Mouse (Mus musculus): ENCODE results near the gene Abtb2. TPM values are rescaled to one million over a fixed set of nuclear protein-coding genes. Genes with fewer than 3 reads are reported as not detected.

Gene Abtb2
- total RNA-seq, 2 experiments from 2014 or later = 21.1 to 27.6 TPM

DNA sequence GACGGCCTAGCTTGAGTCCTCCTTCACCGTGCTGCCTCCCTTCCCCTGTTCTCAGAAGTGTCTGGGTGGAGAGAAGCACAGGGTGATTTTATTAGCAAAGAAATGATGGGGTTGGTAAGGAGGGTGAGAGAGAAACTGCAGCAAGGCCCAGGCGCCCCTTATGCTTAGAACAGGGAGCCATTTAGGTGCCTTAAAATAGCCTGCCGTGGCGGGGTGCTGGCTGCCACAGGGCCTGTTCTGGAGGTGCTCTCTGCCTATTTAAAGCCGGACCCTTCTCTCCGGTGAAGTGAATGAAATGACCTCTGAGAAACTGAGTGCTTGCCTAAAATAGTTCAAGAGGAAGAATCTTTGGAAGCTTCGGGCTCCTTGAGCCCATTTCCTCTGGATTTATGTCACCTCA is 14.6 kb downstream of the Abtb2 start:
- DNase-seq = peak in 1 of 2 experiments; percentile 43
- intact Hi-C loops (cut with DNase I) = no loop called here

DNA sequence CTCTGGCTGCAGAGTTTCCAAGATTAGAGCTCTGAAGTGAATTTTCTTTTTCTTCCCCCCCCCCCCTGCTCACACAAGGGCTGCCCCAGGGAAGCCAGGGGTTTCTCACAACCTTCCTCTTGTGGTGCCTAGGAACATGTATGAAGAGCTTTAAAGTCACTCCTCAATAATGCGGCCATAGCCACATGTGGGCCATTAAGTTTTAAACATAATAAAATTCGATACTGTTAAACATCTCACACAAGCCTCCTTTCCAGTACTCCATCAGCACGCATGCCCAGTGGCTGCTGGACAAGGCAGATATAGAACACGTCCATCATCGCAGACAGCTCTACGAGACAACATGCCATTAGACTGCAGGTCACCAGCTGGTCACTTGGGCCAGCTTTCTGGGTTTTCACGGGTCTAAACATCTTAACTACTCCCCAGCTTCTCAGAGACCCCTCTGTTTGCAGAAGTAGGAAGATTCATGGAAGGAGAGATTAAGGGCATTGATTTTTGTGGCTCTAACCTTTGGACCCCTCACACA is 15.3 kb downstream of the Abtb2 start:
- intact Hi-C loops (cut with DNase I) = no loop called here
- DNase-seq = peak in 1 of 2 experiments; percentile 13

DNA sequence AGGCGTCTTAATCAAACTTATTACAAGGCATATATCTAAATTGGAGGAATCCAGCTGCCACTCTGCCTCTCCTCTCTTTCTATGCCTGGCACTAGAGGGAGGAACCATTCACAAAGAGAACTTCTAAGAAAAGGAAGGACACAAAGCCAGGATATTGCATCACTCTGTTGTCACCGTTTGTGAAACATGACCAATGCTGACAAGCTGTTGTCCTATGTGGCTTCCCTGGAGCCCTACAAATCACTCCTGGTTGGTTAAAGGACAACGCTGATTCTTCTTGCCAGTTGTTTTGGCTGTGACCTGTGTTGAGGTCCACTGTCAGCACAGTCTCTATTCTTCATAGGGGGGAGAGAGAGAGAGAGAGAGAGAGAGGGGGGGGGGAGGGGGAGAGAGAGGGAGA is 17.2 kb downstream of the Abtb2 start:
- DNase-seq = peak in 1 of 2 experiments; percentile 38
- intact Hi-C loops (cut with DNase I) = no loop called here

DNA sequence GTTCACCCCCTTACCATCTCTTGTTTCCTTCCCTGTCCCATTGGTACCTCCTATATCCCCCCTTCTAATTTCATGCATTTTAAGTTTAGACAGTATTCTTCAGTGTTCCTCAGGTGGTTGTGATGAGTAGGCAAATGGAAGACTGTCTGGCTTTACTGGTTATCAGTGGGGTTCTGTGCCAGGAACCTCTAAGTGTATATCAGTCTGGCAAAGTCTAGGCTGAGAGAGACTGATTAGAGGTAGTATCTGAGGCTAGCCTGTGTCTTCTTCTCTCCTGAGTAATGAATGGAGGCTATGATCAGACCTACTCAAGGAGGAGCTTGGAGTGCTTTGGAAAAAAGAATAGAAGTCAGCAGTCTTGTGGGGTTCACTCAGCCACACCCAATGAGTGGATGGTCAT is 18.0 kb downstream of the Abtb2 start:
- intact Hi-C loops (cut with DNase I) = no loop called here
- DNase-seq = no peak

GRCm38 (mm10) chr2:103586423-103586822 is 20.3 kb downstream of the Abtb2 start:
- intact Hi-C loops (cut with DNase I) = no loop called here
- no peak for DNase-seq

DNA sequence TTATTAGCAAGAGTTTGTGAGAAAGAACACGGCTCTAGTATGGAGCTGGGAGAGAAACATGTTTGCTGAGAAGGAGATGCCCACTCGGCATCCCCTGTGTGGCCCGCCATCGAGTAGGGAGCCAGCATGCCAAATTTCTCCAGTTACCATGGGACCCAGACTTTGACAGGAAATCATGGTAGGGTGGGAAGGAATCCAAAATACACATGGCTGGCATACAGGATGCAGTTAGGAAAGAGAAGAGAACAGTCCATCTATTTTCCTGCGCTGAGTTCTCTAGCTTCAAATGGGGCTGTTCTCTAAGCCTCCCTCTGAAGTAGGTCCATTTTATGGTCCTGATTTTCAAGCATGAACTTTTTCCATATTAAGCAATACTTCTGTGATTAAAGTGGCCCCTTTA is 22.7 kb downstream of the Abtb2 start:
- intact Hi-C loops (cut with DNase I) = no loop called here
- no peak for DNase-seq

DNA sequence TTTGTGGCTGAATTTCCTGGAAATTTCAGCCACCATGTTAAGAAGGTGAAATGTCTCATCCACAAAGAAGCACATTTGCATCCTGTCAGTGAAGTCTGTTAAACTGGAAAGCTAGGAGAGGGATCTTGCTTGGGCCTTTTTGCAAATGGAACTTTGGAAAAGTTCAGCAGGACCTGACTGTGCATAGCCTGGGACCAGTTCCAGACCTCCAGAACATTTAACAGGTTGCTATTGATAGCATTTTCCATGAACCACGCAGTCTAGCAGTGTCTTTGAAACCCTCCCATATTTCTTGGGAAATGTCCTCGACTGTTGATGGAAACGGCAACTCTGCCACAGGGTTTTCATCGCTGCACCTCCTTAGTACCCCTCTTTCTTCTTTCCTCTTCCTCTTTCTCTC is 23.3 kb downstream of the Abtb2 start:
- intact Hi-C loops (cut with DNase I) = no loop called here
- no peak for DNase-seq

DNA sequence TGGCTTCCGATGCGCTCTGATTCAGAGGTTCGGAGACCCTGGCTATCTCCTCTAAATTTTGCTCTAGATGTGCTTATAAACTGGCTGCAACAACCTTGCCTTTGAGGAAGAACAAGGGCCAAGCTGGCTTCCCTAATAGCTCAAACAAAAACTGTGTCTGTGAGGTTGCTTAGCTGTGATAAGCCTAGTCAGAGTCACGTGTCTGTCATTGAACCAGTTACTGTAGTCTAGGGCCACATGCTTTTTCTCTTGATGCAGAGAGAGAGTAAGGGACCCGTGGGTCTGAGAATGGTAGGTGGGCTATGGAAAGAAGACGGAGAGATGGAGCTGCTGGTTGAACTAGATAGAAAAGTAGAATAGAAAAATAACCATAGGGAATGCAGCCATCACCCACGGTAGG is 24.5 kb downstream of the Abtb2 start:
- intact Hi-C loops (cut with DNase I) = no loop called here
- DNase-seq = no peak

DNA sequence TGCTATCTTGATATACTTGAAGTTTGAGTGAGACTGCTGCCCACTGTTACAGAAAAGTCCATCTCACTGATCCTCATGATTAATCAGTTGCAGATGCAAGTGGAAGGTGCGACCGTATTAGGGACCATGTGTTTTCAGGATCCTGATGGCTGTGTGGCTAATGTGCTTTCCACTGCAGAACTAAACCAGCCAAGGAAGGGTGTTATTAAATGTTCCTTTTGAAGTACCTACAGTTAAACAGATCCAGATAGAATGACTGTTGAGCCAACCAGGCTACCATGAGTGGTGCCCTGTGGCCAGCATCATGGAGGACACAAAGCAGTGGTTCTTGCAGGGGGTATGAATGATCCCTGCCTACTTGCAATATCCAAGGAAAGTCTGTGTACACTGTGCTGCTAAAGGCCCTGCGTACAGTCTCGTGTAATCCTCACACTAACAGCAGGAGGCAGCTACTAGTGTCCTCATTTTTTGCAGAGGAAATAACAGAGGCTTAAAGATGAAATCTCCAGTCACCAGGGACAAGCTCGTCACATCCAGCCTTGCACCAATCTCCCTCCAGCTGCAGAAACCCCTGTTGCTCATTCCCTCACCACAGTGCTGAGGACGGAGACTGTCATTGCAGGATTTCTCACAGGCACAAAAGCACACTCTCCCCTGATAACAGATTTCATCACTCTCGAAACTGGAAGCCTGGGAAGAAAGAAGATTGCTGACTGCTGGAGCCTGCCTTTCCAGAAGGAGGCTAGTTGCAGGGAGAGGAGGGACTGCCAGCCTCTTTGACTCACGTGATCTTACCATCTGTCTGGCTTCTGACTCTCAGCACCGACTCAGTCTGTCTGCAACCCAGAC is 25.9 kb downstream of the Abtb2 start:
- peak; percentile 60 to 63 for DNase-seq
- intact Hi-C loops (cut with DNase I) = no loop called here

GRCm38 (mm10) chr2:103592591-103592929 is 26.4 kb downstream of the Abtb2 start:
- DNase-seq = no peak
- intact Hi-C loops (cut with DNase I) = no loop called here

DNA sequence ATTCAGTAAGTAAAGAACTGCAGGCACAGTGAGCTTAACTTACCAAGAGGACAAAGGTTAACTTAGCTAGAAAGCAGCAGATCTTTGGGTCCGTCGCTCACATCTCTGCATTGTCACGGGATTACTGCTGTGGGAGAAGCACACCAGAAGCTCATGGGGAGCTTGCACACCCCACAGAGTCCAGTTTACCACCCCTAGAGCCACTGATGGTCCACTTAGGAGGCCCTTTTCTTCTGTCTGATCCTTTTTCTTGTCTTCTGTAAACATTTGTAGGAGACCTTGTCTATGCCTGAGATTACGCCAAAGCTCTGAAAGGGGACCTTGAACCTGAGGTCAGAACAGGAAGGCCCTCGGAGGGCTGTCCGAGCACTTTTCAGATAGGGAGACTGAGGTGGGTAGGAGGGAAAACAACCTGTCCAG is 28.5 kb downstream of the Abtb2 start:
- intact Hi-C loops (cut with DNase I) = no loop called here
- no peak for DNase-seq

DNA sequence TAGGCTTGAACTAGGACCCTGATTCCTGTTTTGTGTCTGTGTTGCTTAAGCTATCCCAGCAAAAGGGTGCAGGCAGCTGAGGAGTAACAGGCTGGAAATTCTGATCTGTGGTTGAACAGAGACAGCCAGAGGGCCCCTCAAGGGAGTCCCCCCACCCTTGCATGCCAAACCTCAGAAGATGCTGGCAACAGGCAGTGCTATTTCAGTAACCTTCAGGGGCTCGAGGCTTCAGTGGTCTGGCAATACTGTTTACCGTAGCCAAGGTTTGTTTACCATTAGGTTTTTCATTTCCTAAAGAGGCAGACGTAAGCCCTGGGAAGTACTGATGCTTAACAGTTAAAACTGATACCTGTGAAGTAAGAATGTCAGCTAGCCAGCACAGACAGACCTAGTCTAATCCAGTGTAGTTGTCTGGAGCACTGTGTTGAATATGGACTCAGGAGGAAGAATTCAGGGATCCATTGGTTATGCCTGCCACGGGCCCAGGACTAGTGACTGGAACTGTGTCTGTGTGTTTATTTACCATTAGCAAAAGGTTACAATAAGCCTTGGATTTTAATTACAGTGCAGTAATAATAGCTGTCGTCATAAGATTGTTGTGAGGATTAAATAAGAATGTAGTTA is 29.0 kb downstream of the Abtb2 start:
- intact Hi-C loops (cut with DNase I) = no loop called here
- DNase-seq = no peak

DNA sequence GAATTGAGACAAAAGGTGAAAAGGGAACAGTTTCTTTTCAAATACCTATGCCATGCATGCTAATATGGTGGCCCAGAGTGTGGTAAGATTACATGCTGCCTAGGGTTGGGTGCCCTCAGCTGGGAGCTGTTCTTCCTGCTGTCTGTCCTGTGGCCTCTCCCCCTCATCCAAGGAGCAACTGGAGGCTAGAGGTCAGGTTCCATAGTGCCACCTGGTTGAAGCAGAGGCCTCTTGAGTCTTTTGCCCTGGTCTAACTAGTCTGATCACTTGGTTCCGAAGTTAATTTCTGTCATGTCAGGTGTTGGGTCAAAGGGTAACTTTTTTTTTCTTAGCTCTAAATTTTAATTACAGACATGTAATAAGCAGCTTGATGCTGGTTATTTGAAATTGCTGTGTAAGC is 33.2 kb downstream of the Abtb2 start:
- DNase-seq = no peak
- intact Hi-C loops (cut with DNase I) = no loop called here

DNA sequence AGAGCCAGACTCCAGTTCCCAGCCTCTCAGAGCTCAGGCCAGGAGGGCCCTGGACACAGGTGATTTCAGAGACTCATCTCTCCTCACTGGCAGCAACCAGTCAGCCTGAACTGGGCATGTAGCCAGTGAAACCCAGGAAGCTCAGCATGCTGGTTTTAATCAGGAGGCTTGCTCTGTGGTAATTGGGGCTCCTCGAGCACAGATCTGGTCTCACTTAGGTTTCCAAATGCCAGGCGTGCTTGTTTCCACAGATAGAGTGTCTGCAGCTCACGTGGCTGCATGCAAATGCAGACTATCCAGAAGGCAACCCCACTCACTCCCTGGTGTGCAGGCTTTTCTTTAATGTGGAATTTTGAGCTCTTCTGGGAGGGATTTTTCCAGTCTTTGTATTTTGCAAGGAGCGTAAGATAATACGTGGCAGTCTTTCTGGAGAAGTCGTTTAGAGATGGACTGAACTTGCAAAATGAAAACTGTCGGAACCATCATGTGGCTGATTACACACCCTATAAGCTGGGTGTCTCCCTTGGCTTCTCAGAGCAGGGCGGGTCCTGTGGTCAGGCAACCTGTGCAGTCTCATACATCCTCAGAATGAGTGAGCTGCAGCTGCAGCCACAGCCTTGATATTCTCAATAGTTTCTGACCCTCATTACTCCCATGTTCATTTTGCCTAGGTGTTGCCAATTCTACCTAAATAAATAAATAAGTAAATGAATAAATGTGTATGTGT is 34.2 kb downstream of the Abtb2 start:
- intact Hi-C loops (cut with DNase I) = loop anchor here (5.0 kb wide), 1 partner anchor 33 kb away; the partner anchor contains the start of gene Abtb2
- DNase-seq = peak; percentile 74 to 79

DNA sequence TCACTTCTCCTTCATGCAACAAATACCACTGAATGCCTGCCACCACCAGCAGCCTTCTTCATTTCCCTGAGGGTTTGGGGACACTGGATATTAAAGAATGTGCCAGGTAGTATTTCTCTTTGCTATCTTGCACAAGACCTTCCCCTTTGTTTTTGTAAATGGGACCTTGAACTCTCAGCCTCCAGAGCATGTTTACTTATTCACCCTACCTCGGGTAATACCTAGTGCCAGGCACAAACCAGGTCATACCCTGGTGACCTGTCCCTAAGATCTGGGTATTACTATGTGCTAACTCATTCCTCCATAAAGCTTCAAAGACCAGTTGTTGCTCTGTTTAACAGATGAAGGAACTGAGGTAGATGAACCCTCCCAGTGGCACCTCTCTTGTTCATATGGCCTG is 35.0 kb downstream of the Abtb2 start:
- DNase-seq = no peak
- intact Hi-C loops (cut with DNase I) = loop anchor here (5.0 kb wide), 1 partner anchor 34 kb away; the partner anchor contains the start of gene Abtb2

DNA sequence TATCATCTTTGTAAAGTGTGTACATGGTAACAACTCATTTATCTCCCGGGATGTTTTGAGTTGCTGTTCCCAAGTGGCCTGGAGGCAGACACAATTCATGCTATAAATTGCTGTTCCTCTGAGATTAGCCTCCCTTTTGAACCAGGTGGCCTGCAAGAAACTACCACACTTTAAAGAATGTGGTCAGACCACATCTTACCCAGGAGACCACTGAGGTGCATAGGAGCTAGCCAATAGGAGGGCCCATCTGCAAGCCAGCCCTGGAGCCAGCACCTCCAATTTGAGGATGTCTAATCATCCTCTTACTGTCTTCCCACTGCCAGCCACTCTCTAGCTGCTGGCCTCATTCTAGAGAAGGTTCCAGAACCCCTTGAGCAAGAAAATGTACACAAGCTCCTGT is 35.4 kb downstream of the Abtb2 start:
- intact Hi-C loops (cut with DNase I) = loop anchor here (5.0 kb wide), 1 partner anchor 34 kb away; the partner anchor contains the start of gene Abtb2
- no peak for DNase-seq

GRCm38 (mm10) chr2:103603209-103603608 is 37.1 kb downstream of the Abtb2 start:
- intact Hi-C loops (cut with DNase I) = loop anchor here (5.0 kb wide), 1 partner anchor 36 kb away; the partner anchor contains the start of gene Abtb2
- no peak for DNase-seq

DNA sequence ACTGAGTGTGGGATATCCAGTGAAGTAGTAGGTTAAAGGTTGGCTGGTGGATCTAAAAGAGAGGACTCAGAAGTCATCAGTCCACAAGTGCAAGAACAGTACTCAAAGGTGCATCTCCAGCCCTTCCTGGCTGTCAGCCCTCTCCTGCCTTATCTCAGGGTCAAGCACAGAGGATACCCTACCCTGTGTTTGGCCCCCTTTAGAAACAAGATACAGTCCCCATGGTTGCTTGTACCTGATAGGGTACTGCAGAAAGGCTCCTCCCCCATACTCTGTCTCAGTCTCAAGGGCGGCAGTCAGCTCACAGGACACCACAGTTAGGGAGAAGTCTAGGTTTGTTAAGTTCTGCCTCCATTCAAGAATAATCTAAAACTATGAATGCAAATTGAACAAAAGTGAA is 37.8 kb downstream of the Abtb2 start:
- no peak for DNase-seq
- intact Hi-C loops (cut with DNase I) = loop anchor here (5.0 kb wide), 1 partner anchor 37 kb away; the partner anchor contains the start of gene Abtb2

GRCm38 (mm10) chr2:103605805-103606498 is 39.8 kb downstream of the Abtb2 start:
- DNase-seq = no peak
- intact Hi-C loops (cut with DNase I) = no loop called here

DNA sequence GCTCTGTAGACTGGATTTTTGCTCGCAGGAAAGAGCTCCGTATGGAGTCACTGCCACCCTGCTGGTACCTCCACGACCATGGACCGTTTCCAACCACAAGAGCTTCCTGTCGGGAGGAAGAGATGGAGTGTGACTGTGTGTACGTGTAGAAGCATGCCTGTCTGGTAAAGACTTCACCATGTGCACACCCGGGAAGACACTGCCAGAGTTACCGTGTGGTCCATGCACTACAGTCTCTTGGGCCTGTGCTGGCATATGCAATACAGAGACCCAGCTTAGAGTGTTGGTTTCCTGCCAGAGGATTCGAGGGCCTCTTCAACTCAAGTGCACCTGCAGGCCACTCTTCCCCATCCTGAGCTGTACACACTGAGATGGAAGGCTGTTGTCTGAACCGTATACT is 41.8 kb downstream of the Abtb2 start:
- DNase-seq = no peak
- intact Hi-C loops (cut with DNase I) = no loop called here

DNA sequence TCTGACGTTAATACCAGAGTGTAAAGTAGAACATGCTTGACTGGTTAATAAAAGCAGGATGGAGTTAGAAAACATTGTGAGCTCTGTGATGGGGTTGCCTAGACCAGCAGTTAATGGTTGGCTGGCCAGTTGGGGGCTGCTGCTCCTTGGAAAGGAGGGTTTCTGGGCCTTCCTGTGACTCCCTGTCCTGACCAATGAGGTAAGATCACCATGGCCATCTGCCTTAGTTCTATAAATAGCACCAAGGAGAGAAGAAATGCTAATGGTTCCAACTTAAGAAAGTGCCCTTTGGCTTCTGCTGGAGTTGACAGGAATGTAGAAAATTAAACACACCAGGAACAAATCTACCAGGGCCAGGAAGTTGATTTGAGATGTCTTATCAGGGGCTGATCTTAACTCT is 42.8 kb downstream of the Abtb2 start:
- DNase-seq = no peak
- intact Hi-C loops (cut with DNase I) = no loop called here

All from heart, postnatal 10 days (tissue).